ENCODE assay signal across 37 mouse cellular contexts in genomic region chr19:53990538-53990937, GRCm38 (mm10). TPM values are rescaled to one million over a fixed set of nuclear protein-coding genes. Genes with fewer than 3 reads are reported as not detected.
"Had no signal": no experiment of that assay in that cellular context is flagged by ENCODE, and none has a peak within 500 bp of the region (broad histone marks: within the 10 kb centered on the region; RNA-seq: fewer than 3 reads in every experiment).

No protein-coding gene starts in this region.

- H3K27ac ChIP-seq: heart, embryonic 10.5 days; heart, embryonic 13.5 days; heart, embryonic 15.5 days; hindbrain, embryonic 10.5 days; hindbrain, embryonic 12.5 days; hindbrain, embryonic 13.5 days; hindbrain, embryonic 14.5 days; hindbrain, embryonic 15.5 days; hindbrain, postnatal 0 days; intestine, embryonic 15.5 days; kidney, embryonic 15.5 days; kidney, postnatal 0 days; layer of hippocampus, adult 2 months had no signal

- H3K4me2 ChIP-seq: heart, embryonic 11.5 days; heart, embryonic 12.5 days; heart, embryonic 13.5 days; heart, embryonic 15.5 days; hindbrain, embryonic 12.5 days; hindbrain, embryonic 13.5 days; hindbrain, embryonic 14.5 days; hindbrain, embryonic 15.5 days; intestine, embryonic 15.5 days; kidney, embryonic 15.5 days had no signal

- H3K36me3 ChIP-seq: intestine, embryonic 15.5 days had no signal

- H3K4me3 ChIP-seq: heart, embryonic 10.5 days; heart, embryonic 12.5 days; heart, embryonic 13.5 days; heart, embryonic 15.5 days; hindbrain, embryonic 10.5 days; hindbrain, embryonic 12.5 days; hindbrain, embryonic 13.5 days; hindbrain, embryonic 15.5 days; intestine, embryonic 15.5 days; kidney, embryonic 15.5 days; layer of hippocampus, adult 2 months had no signal

- DNase-seq: heart, postnatal 10 days; heart, postnatal 14 days; heart, postnatal 36 days; heart, postnatal 4 days; kidney, adult 11 months; kidney, adult 18-20 months; kidney, adult 2 months; kidney, adult 8-10 months; kidney, adult 9 months; kidney, postnatal 10 days; kidney, postnatal 14 days; kidney, postnatal 25 days; kidney, postnatal 36 days; kidney, postnatal 4 days; layer of hippocampus, adult 9-11 months; layer of hippocampus, postnatal 36 days had no signal

- H3K4me1 ChIP-seq: heart, embryonic 10.5 days; heart, embryonic 12.5 days; heart, embryonic 15.5 days; hindbrain, embryonic 12.5 days; hindbrain, embryonic 15.5 days; intestine, embryonic 15.5 days had no signal

- H3K27me3 ChIP-seq: heart, embryonic 12.5 days; heart, embryonic 13.5 days; heart, embryonic 15.5 days; hindbrain, embryonic 12.5 days; hindbrain, embryonic 13.5 days; hindbrain, embryonic 15.5 days; intestine, embryonic 15.5 days; kidney, embryonic 15.5 days had no signal

- H3K9me3 ChIP-seq: heart, embryonic 10.5 days; heart, embryonic 12.5 days; heart, embryonic 13.5 days; heart, embryonic 15.5 days; hindbrain, embryonic 10.5 days; hindbrain, embryonic 12.5 days; hindbrain, embryonic 13.5 days; hindbrain, embryonic 15.5 days; intestine, embryonic 15.5 days; kidney, embryonic 15.5 days had no signal

- H3K9ac ChIP-seq: heart, embryonic 12.5 days; heart, embryonic 13.5 days; heart, embryonic 15.5 days; hindbrain, embryonic 12.5 days; hindbrain, embryonic 13.5 days; hindbrain, embryonic 14.5 days; hindbrain, embryonic 15.5 days; intestine, embryonic 15.5 days; kidney, embryonic 15.5 days had no signal

- ATAC-seq: hindbrain, embryonic 16.5 days; hindbrain, postnatal 0 days; inflammation-experienced regulatory T-cells, adult 6 months; intestine, embryonic 15.5 days; intestine, embryonic 16.5 days; intestine, postnatal 0 days had no signal

RNA-seq across cellular contexts. Expression of gene Adra2a, which starts 53.4 kb away (rescaled TPM):
- polyA plus RNA-seq: heart, embryonic 13.5 days; heart, embryonic 14.5 days; heart, postnatal 0 days; inflammation-experienced regulatory T-cells, adult 6 months had no signal
